Mouse (Mus musculus) kidney, postnatal 0 days (tissue): ENCODE measurements around the gene Gm28051. TPM values are rescaled to one million over a fixed set of nuclear protein-coding genes. Genes with fewer than 3 reads are reported as not detected.
A peak's percentile ranks its signal among the peaks of the same experiment; 100 is the strongest.

Experiments used
- ATAC-seq: fragments of 200-750 bp; cut with Nextera tagmentation; replicated peaks from 2 replicates; pipeline ENCODE4 v1.8.0; 2017; ENCODE audit warnings: low read depth, moderate number of reproducible peaks, moderate TSS enrichment, moderate library complexity; ENCODE audit not compliant: low FRiP score
- DNase-seq: peaks from one replicate; pipeline ENCODE4 v3.0.0-alpha.2; 2016; ENCODE audit warnings: low spot score
- H3K27ac ChIP-seq: fragments of 300-500 bp; sonication (generic); 2 replicates; pipeline ENCODE4 v1.5.1; 2014; ENCODE audit warnings: mild to moderate bottlenecking
- H3K27me3 ChIP-seq: fragments of 300-500 bp; sonication (generic); 2 replicates; pipeline ENCODE4 v1.6.1; 2014; ENCODE audit warnings: low read length, mixed read lengths; ENCODE audit not compliant: insufficient read depth
- H3K36me3 ChIP-seq: fragments of 300-500 bp; sonication (generic); 2 replicates; pipeline ENCODE4 v1.6.1; 2014; ENCODE audit warnings: low read length, mixed read lengths; ENCODE audit not compliant: insufficient read depth
- H3K4me1 ChIP-seq: fragments of 300-500 bp; sonication (generic); replicated peaks from 2 replicates; pipeline ENCODE4 v1.6.1; 2014; ENCODE audit warnings: antibody characterized with exemption, low read length, mixed read lengths; ENCODE audit not compliant: insufficient read depth
- H3K4me2 ChIP-seq: fragments of 300-500 bp; sonication (generic); 2 replicates; pipeline ENCODE4 v1.6.1; 2014; ENCODE audit warnings: mild to moderate bottlenecking, low read length, moderate library complexity, mixed read lengths
- H3K4me3 ChIP-seq: fragments of 300-500 bp; sonication (generic); replicated peaks from 2 replicates; pipeline ENCODE4 v1.5.1; 2014; ENCODE audit warnings: low read depth, low read length
- H3K9ac ChIP-seq: fragments of 300-500 bp; sonication (generic); 2 replicates; pipeline ENCODE4 v1.6.1; 2014; ENCODE audit warnings: low read depth, low read length
- H3K9me3 ChIP-seq: fragments of 300-500 bp; sonication (generic); replicated peaks from 2 replicates; pipeline ENCODE4 v1.6.1; 2016; ENCODE audit warnings: low read length, inconsistent platforms, mixed read lengths
- CTCF ChIP-seq: IDR thresholded peaks from 2 replicates; pipeline ENCODE4 v1.5.1; 2016; ENCODE audit warnings: antibody characterized with exemption, low read depth, mild to moderate bottlenecking, moderate library complexity
- WGBS: fragments of 180-500 bp; shearing (Covaris S2); extraction: QIAGEN DNeasy Blood & Tissue Kit; methylation state at CpG from one replicate; pipeline ENCODE4 v1.1.7; 2014; 5-methylcytosine and 5-hydroxymethylcytosine counted together
- polyA plus RNA-seq: library from polyadenylated mRNA; unstranded; fragments of >200 nt; fragmentation: Nextera tagmentation; extraction: Ambion mirVana; gene quantifications from 2 replicates; pipeline ENCODE4 v1.2.1, GENCODE M21; 2015

Gene Gm28051
- polyA plus RNA-seq, 1 experiment from 2014 or later, result not detected

- H3K36me3 ChIP-seq, result no peaks in the 10 kb centered on the region
- TF ChIP-seq CTCF, result no peak
- H3K4me1 ChIP-seq, result peaks cover 13% of the 10 kb centered on the region
- H3K27me3 ChIP-seq, result no peaks in the 10 kb centered on the region
- peak within 1 kb of the TSS; percentile 78 for H3K4me3 ChIP-seq
- peak; percentile 90 for ATAC-seq
- peak within 1 kb of the TSS; percentile 96 for H3K4me2 ChIP-seq
- peak within 1 kb of the TSS; percentile 93 for H3K9ac ChIP-seq
- WGBS, result under 1% methylated on average over 70 of the region's 105 CpGs
- DNase-seq, result peak; percentile 62
- H3K9me3 ChIP-seq, result no peaks in the 10 kb centered on the region
- peak within 1 kb of the TSS; percentile 95 for H3K27ac ChIP-seq
These were observed 52.9 kb downstream of the Gm28051 start, which contains the start of gene Itpk1 for GRCm38 (mm10) chr12:102704457-102705198. Itpk1 (minus strand) TSS chr12:102704930.

- Histone ChIP-seq H3K4me1 (peaks cover 13% of the 10 kb centered on the region), H3K27ac (peak overlapping the region; percentile 95; the same call in 1 of the 2 replicates), H3K4me2 (peak overlapping the region; percentile 96), H3K36me3 (no peaks in the 10 kb centered on the region), H3K4me3 (peak overlapping the region; percentile 78), H3K27me3 (no peaks in the 10 kb centered on the region), H3K9ac (peak overlapping the region; percentile 93), H3K9me3 (no peaks in the 10 kb centered on the region)
- no peak for DNase-seq
- WGBS, result 9% methylated on average over 17 of the region's 17 CpGs
- ATAC-seq, result no peak
- no peak for TF ChIP-seq CTCF
These were observed 53.6 kb downstream of the Gm28051 start for GRCm38 (mm10) chr12:102703921-102704408.

- Histone ChIP-seq H3K4me2 (peak overlapping the region; percentile 96), H3K27ac (peak overlapping the region; percentile 66), H3K9me3 (no peaks in the 10 kb centered on the region), H3K4me3 (peak overlapping the region; percentile 78), H3K4me1 (peaks cover 13% of the 10 kb centered on the region), H3K27me3 (no peaks in the 10 kb centered on the region), H3K36me3 (no peaks in the 10 kb centered on the region), H3K9ac (peak overlapping the region; percentile 23; the same call in 1 of the 2 replicates)
- ATAC-seq (no peak), DNase-seq (no peak)
- WGBS, result 42% methylated on average over 6 of the region's 6 CpGs
- TF ChIP-seq CTCF, result no peak
These were observed 54.1 kb downstream of the Gm28051 start for GRCm38 (mm10) chr12:102703441-102703840.

GRCm38 (mm10) chr12:102703111-102703412 is 54.5 kb downstream of the Gm28051 start:
- no peaks in the 10 kb centered on the region for H3K36me3 ChIP-seq
- peak overlapping the region; percentile 66 for H3K27ac ChIP-seq
- peak overlapping the region; percentile 96 for H3K4me2 ChIP-seq
- peak overlapping the region; percentile 78 for H3K4me3 ChIP-seq
- no peaks in the 10 kb centered on the region for H3K27me3 ChIP-seq
- peak; percentile 57 for DNase-seq
- peak overlapping the region; percentile 23; the same call in 1 of the 2 replicates for H3K9ac ChIP-seq
- H3K4me1 ChIP-seq, result peaks cover 17% of the 10 kb centered on the region
- WGBS, result 2% methylated on average over 4 of the region's 4 CpGs
- no peak for ATAC-seq
- no peaks in the 10 kb centered on the region for H3K9me3 ChIP-seq
- TF ChIP-seq CTCF, result peak; percentile 52

GRCm38 (mm10) chr12:102702356-102703110 is 55.0 kb downstream of the Gm28051 start:
- WGBS, result 8% methylated on average over 15 of the region's 15 CpGs

GRCm38 (mm10) chr12:102701691-102702207 is 55.8 kb downstream of the Gm28051 start:
- peaks cover 23% of the 10 kb centered on the region for H3K4me1 ChIP-seq
- no peak overlapping the region for H3K4me3 ChIP-seq
- H3K9ac ChIP-seq, result no peak overlapping the region
- no peaks in the 10 kb centered on the region for H3K36me3 ChIP-seq
- WGBS, result 86% methylated on average over 5 of the region's 5 CpGs
- ATAC-seq (no peak), DNase-seq (no peak)
- no peak overlapping the region for H3K27ac ChIP-seq
- H3K9me3 ChIP-seq, result no peaks in the 10 kb centered on the region
- no peak for TF ChIP-seq CTCF
- H3K27me3 ChIP-seq, result no peaks in the 10 kb centered on the region
- no peak overlapping the region for H3K4me2 ChIP-seq

More at GRCm38 (mm10) chr12:102702356-102703110, 55.0 kb downstream of the Gm28051 start:
- ATAC-seq (no peak), DNase-seq (peak; percentile 93)
- H3K36me3 ChIP-seq, result no peaks in the 10 kb centered on the region
- H3K4me3 ChIP-seq, result peak overlapping the region; percentile 78
- no peaks in the 10 kb centered on the region for H3K27me3 ChIP-seq
- H3K9ac ChIP-seq, result peak overlapping the region; percentile 23; the same call in 1 of the 2 replicates
- H3K27ac ChIP-seq, result peak overlapping the region; percentile 66
- peak overlapping the region; percentile 96 for H3K4me2 ChIP-seq
- H3K9me3 ChIP-seq, result no peaks in the 10 kb centered on the region
- TF ChIP-seq CTCF, result peak; percentile 82
- peaks cover 22% of the 10 kb centered on the region for H3K4me1 ChIP-seq
